Mouse (Mus musculus) liver, embryonic 14.5 days (tissue): ENCODE measurements around the gene E030025P04Rik. TPM values are rescaled to one million over a fixed set of nuclear protein-coding genes. Genes with fewer than 3 reads are reported as not detected.

Source experiments
- ATAC-seq: fragments of 200-750 bp; cut with Nextera tagmentation; 2 replicates; pipeline ENCODE4 v1.8.0; 2017; ENCODE audit warnings: moderate number of reproducible peaks, mild to moderate bottlenecking, moderate library complexity; ENCODE audit not compliant: insufficient read depth
- DNase-seq, 3 experiments: peaks; one replicate each; pipeline ENCODE4 v3.0.0-alpha.2; 2012 to 2013; ENCODE audit warnings: low read depth in 3 of 3, low spot score in 3 of 3
- H3K27ac ChIP-seq: fragments of 300-500 bp; sonication (generic); 2 replicates; pipeline ENCODE4 v1.5.1; 2014; ENCODE audit warnings: moderate library complexity, mild to moderate bottlenecking, control low read depth, inconsistent platforms
- H3K27me3 ChIP-seq: fragments of 300-500 bp; sonication (generic); 2 replicates; pipeline ENCODE4 v1.6.1; 2014; ENCODE audit warnings: mild to moderate bottlenecking, low read length, moderate library complexity; ENCODE audit not compliant: control insufficient read depth, insufficient read depth
- H3K36me3 ChIP-seq: fragments of 300-500 bp; sonication (generic); replicated peaks from 2 replicates; pipeline ENCODE4 v1.6.1; 2014; ENCODE audit warnings: low read depth; ENCODE audit not compliant: control insufficient read depth, insufficient read depth
- H3K4me1 ChIP-seq, 2 experiments: fragments of 200-500 bp in 1 of 2; fragments of 300-500 bp in 1 of 2; sonication (generic) in 1 of 2; replicated peaks; 2 replicates each; pipeline ENCODE4 v1.6.1; 2012 to 2014; ENCODE audit warnings: antibody characterized with exemption in 1 of 2, inconsistent platforms in 1 of 2, low read length in 1 of 2; ENCODE audit not compliant: control insufficient read depth in 2 of 2, insufficient read depth in 2 of 2
- H3K4me2 ChIP-seq: fragments of 300-500 bp; sonication (generic); 2 replicates; pipeline ENCODE4 v1.6.1; 2014; ENCODE audit warnings: low read depth, mild to moderate bottlenecking, control low read depth, moderate library complexity
- H3K4me3 ChIP-seq, 2 experiments: fragments of 200-500 bp in 1 of 2; fragments of 300-500 bp in 1 of 2; sonication (generic) in 1 of 2; 2 replicates each; pipeline ENCODE4 v1.5.1; 2012 to 2014; ENCODE audit warnings: low read depth in 2 of 2, low read length in 2 of 2, mild to moderate bottlenecking in 2 of 2, control low read depth in 1 of 2, inconsistent platforms in 1 of 2, moderate library complexity in 1 of 2; ENCODE audit not compliant: insufficient read depth in 1 of 2
- H3K9ac ChIP-seq: fragments of 300-500 bp; sonication (generic); replicated peaks from 2 replicates; pipeline ENCODE4 v1.6.1; 2014; ENCODE audit warnings: mild to moderate bottlenecking, control low read depth, moderate library complexity
- H3K9me3 ChIP-seq: fragments of 300-500 bp; sonication (generic); 2 replicates; pipeline ENCODE4 v1.6.1; 2016; ENCODE audit warnings: low read length, mixed read lengths; ENCODE audit not compliant: control insufficient read depth
- CTCF ChIP-seq: IDR thresholded peaks from 2 replicates; pipeline ENCODE4 v1.5.1; 2016; ENCODE audit warnings: antibody characterized with exemption, low read depth, control low read depth
- EP300 ChIP-seq: IDR thresholded peaks from 2 replicates; pipeline ENCODE4 v1.6.1; 2016; ENCODE audit warnings: antibody characterized with exemption, low read depth
- WGBS: fragments of 180-500 bp; shearing (Covaris S2); extraction: QIAGEN DNeasy Blood & Tissue Kit; methylation state at CpG from one replicate; pipeline ENCODE4 v1.1.7; 2014; ENCODE audit not compliant: insufficient replicate concordance; 5-methylcytosine and 5-hydroxymethylcytosine counted together
- polyA plus RNA-seq, 2 experiments: library from polyadenylated mRNA; depleted of rRNA in 1 of 2; stranded (reverse) in 1 of 2; unstranded in 1 of 2; fragments of >200 nt; fragmentation: Nextera tagmentation in 1 of 2; extraction: Ambion mirVana in 1 of 2; gene quantifications; 2 replicates each; pipeline versions ENCODE4 v1.2.1 to v1.2.3; 2012 to 2014

Gene E030025P04Rik
- polyA plus RNA-seq, 2 experiments: not detected

DNA sequence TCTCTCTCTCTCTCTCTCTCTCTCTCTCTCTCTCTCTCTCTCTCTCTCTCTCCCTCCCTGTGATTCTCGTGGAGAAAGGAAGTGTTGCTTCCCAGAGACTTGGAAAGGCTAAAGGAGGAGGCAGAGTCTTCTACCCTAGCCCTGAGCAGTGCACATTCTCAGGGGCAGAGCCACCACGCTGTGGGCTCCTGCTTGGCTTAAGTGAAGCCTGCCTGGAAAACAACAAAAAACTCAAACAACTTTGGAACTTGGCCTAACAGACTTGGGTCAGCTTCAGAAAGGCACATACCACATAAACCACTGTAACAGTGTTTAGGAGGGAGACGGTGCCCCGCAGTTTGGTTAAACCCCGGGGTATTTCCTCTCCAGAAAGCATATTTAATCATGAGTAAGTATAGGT lies 13.5 kb upstream of the E030025P04Rik start:
- no peak for DNase-seq
- Histone ChIP-seq H3K27me3 (no peaks in the 10 kb centered on the region), H3K4me1 (no peaks in the 10 kb centered on the region), H3K4me3 (no peak overlapping the region), H3K36me3 (no peaks in the 10 kb centered on the region), H3K9ac (no peak overlapping the region), H3K9me3 (no peaks in the 10 kb centered on the region), H3K4me2 (no peak overlapping the region), H3K27ac (no peak overlapping the region)
- TF ChIP-seq CTCF (no peak), EP300 (no peak)
- 53% methylated on average over 5 of the region's 5 CpGs for WGBS
- no peak for ATAC-seq

DNA sequence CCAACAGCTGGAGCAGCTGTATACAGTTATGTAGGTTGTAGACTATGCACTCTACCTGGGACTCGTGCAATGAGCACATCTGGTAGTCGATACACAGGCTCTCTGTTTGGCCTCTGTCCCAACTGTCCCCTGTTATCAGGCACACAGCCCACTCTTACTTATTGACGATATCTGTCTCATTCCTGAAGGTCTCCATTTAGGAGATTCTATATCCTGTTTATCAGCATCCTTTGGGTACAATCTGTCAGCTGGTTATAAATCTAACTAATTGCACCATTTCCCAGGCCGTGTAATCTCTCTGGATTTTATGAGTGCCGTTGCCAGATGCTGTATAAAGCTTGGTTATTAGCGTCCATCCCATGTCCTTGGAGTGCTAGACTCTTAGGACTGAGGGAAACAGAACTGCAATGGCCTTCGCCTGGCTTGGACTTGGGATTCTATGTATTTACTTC lies 747 bp upstream of the E030025P04Rik start:
- Histone ChIP-seq H3K4me1 (no peaks in the 10 kb centered on the region), H3K27ac (no peak overlapping the region), H3K9me3 (no peaks in the 10 kb centered on the region), H3K27me3 (no peaks in the 10 kb centered on the region), H3K9ac (no peak overlapping the region), H3K4me2 (no peak overlapping the region), H3K4me3 (no peak overlapping the region), H3K36me3 (no peaks in the 10 kb centered on the region)
- TF ChIP-seq CTCF: no peak
- TF ChIP-seq EP300: no peak
- WGBS: 51% methylated on average over 7 of the region's 7 CpGs
- ATAC-seq (no peak), DNase-seq (no peak)

DNA sequence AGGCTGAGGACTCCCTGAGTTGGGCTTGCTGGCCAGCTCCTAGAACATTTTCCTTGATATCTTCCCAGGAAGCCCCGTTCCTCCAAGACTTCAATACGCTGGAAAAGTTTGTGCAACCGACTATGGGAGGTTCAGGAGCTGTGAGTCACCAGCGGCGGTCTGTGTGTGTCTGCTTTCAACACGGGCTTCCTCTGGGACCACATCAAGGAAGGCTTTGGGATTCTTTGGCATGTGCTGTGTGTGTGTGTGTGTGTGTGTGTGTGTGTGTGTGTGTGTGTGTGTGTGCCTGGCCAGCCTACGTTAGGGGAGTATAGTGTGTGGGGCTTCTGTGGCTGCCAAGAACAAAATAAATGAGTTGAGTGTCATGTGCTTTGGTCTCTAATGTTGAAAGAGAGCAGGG lies 17.7 kb downstream of the E030025P04Rik start:
- no peaks in the 10 kb centered on the region for H3K27me3 ChIP-seq
- no peak overlapping the region for H3K27ac ChIP-seq
- ATAC-seq (no peak), DNase-seq (no peak)
- H3K4me2 ChIP-seq: no peak overlapping the region
- TF ChIP-seq CTCF: no peak
- WGBS: 57% methylated on average over 7 of the region's 7 CpGs
- no peaks in the 10 kb centered on the region for H3K9me3 ChIP-seq
- H3K4me1 ChIP-seq: no peaks in the 10 kb centered on the region
- H3K4me3 ChIP-seq: no peak overlapping the region
- no peaks in the 10 kb centered on the region for H3K36me3 ChIP-seq
- H3K9ac ChIP-seq: no peak overlapping the region

DNA sequence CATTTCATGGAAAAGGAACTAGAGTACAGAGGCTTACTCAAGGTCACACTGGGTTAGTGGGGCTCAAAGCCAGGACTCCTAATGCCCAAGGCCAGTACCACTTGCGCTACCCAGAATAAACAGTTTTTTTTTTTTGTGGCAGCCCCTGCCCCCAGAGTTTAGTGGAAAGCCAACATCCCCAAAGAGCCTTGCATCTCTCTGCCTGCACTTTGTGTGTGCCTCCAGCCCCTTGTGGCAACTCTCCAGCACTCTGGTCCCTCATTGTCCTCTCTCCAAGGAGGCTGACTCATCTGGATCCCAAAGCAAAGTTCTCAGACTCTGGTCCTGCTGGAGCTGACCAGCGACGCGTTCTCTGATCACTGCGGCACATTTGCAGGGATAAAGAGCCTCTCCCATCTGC lies 18.7 kb downstream of the E030025P04Rik start:
- ATAC-seq: no peak
- Histone ChIP-seq H3K4me3 (no peak overlapping the region), H3K27ac (no peak overlapping the region), H3K36me3 (no peaks in the 10 kb centered on the region), H3K27me3 (no peaks in the 10 kb centered on the region), H3K4me2 (no peak overlapping the region), H3K9ac (no peak overlapping the region), H3K9me3 (no peaks in the 10 kb centered on the region), H3K4me1 (no peaks in the 10 kb centered on the region)
- no peak for TF ChIP-seq EP300
- no peak for TF ChIP-seq CTCF
- no peak for DNase-seq
- WGBS: 71% methylated on average over 5 of the region's 5 CpGs

DNA sequence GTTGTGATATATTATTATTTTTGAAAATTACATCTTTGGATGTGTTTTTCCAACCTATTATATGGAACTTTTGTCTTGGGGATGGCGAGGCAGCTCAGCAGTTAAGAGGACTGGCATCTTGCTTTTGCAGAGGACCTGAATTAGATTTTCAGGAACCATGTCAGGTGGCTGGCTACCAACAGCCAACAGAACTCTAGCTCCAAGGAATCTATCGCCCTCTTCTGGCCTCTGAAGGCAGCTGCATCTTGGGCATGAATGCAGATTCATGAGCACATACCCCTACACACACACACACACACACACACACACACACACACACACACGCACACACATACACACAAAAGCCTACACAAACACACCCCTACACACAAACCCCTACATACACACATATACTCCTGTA lies 19.9 kb downstream of the E030025P04Rik start:
- Histone ChIP-seq H3K4me1 (no peaks in the 10 kb centered on the region), H3K36me3 (no peaks in the 10 kb centered on the region), H3K4me2 (no peak overlapping the region), H3K27ac (no peak overlapping the region), H3K27me3 (no peaks in the 10 kb centered on the region), H3K9ac (no peak overlapping the region), H3K4me3 (no peak overlapping the region), H3K9me3 (no peaks in the 10 kb centered on the region)
- ATAC-seq: no peak
- TF ChIP-seq EP300 (no peak), CTCF (peak; percentile 40)
- no peak for DNase-seq
- WGBS: 31% methylated on average over 3 of the region's 3 CpGs
